Mouse (Mus musculus) frontal cortex, adult 2 months (tissue): ENCODE data around the gene Nfic. TPM values are rescaled to one million over a fixed set of nuclear protein-coding genes. Genes with fewer than 3 reads are reported as not detected.
A peak's percentile ranks its signal among the peaks of the same experiment; 100 is the strongest.

Experiments
- DNase-seq, 2 experiments: peaks; one replicate each; pipeline ENCODE4 v3.0.0; 2022; ENCODE audit warnings: low spot score in 1 of 2; ENCODE audit errors: extremely low spot score in 1 of 2
- polyA plus RNA-seq: library from polyadenylated mRNA; depleted of rRNA; stranded (reverse); fragments of >200 nt; gene quantifications from 2 replicates; pipeline ENCODE4 v1.2.3, GENCODE M21; 2012

Nfic gene
- polyA plus RNA-seq, 1 experiment: 39.6 TPM

DNA sequence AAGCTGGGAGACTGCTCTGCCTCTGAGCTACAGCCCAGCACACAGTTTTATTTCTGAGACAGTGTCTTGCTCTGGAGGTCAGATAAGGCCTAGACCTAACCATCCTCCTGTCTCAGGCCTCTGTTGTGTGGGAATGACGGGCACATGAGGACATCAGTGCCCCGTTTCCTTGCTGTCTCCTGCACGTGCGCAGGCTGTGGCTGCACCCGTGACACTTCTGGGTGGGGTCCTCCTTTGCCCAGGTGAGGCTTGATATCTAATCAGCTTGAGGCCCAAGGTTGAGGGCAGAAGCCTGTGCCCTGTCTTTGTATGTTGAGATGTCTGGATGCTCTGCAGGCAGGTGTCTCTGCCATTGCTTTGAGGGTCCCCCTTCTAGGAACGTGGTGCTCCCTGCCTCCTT, 63.2 kb downstream of the Nfic start:
- DNase-seq: no peak

DNA sequence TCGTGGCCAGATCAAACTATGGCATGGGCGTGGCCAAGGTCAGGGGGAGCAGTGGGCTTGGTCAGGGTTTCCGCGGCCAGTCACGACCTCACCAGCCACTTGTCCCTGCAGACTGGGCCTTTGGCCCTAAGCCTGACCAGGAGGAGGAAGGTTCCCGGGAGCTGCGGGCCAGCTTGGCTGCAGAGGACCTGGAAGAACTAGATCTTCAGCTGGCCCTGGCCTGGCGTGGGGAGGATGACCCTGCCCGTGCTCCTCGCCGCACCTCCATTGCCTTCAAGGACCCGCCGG, 64.8 kb downstream of the Nfic start:
- no peak for DNase-seq

DNA sequence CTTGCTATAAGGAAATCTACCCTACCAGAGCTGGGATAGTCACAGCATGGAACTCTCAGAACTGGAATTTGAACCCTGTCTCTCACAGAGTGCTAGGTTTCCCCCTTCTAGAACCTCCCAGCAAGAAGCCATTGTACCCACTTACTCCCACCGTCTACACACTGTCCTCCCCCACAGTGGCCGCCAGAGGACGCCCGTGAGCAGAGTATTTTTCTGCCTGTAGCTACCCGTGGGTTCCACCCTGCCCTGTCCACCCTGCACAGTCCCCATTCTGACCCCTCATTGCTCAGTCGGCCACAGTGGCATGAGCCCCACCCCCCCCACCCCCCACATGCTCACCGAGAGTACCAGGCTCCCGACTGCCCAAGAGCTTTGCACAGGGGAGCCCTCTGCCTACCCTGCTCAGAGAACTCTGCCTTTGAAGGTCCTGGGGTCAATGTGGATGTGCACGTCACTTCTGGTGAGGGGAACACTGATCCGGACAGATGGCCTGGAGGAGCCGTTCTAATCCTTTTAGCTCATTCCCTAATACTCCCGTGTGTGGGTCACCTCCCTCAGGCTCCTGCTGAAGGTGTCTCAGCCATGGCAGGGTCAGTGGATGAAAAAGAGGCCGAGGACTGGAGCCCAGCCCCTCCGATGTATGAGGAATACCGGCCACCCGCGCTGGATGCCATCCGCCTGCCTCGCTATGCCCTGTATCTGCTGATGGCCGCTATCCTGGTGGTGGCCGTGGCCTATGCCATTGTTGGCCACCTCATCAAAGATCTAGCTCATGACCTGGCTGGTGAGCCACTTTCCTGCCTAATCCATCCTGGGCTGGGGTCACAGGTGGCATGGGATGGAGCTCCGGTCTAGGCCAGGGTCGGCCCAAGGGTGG, 65.4 kb downstream of the Nfic start:
- DNase-seq: peak in 1 of 2 experiments; percentile 83

DNA sequence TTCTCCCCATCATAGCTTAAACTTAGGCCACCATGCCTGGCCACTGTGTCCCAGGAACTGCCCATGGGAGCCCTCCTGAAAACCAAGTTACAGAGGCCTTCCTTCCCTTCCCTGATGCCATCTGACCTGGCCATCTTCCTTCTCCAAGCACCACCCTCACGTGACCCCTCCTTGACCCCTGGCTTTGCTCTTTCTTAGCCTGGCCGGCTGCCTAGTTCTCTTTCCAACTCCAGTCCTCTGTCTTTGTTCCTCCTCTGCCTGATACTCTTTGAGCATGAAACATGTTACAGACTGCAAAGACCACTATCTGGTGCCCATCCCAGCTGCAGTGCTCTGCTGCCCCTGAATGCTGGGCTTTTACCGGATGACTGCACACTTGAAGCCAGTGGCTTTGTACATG, 66.1 kb downstream of the Nfic start:
- DNase-seq: no peak

DNA sequence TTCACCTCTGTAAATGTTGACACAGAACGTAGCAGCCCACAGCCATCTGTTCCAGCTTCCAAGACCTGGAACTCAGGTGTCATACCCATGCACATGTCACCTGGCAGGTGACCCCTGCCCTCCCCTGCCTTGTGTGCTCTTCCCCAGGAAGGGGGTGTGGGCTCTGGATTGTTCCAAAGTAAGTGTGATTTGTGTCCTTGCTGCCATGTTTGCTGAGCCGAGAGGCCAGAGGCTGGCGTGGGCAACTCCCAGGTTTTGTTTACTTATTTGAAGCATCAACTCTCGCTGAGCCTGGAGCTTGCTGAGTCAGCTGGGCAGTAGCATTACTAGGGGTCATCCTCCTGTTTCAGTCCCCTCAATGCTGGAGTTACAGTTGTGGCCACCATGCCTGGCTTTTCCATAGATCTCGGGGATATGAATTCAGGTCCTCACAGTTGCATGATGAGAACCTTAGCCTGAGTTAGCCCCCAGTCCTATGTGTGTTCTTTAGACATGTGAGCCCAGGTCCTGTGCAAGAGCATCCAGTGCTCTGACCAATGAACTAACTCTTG, 66.9 kb downstream of the Nfic start, which contains the start of gene Gm48552:
Gm48552 (plus strand) TSS at position 501 of the 551 bp plus-strand sequence.
- DNase-seq: no peak

DNA sequence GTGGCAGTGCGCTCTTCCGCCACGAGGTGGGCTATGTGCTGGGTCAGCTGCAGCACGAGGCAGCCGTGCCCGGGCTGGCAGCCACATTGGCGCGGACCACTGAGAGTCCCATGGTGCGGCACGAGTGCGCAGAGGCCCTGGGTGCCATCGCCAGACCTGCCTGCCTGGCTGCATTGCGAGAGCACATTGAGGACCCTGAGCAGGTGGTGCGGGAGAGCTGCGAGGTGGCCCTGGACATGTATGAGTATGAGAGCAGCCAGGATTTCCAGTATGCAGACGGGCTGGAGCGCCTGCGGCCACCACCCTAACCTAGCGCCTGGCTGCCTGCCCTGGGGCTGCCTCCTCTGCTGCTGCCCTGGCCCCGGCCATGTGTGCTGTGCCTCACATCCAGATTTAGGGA, 67.7 kb downstream of the Nfic start:
- DNase-seq: no peak

DNA sequence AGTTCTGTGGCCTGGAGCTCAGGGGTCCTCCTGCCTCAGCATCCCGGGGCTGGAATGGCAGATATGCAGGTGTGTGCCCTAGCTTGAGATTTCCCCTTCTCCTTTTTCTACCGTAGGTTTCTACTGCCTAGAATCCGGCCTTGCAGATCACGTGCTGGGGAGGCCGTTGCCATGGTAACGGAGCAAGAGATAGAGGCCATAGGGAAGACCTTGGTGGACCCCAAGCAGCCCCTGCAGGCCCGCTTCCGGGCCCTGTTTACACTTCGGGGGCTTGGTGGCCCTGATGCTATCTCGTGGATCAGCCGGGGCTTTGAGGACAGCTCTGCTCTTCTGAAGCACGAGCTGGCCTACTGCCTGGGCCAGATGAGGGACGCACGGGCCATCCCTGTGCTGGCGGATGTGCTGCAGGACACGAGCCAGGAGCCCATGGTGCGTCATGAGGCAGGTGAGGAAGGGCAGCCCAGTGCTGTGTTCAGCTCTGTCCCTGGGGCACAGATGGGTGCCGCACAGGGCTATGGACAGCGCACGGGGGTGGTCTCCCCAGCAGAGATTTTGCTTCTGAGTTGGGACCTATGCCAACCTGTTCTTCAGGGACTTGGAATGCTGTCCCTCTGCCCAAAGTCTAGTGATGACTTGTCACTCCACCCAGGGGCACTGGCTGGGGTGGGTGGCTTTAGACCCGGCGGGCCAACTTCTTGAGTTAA, 69.7 kb downstream of the Nfic start:
- DNase-seq: no peak

DNA sequence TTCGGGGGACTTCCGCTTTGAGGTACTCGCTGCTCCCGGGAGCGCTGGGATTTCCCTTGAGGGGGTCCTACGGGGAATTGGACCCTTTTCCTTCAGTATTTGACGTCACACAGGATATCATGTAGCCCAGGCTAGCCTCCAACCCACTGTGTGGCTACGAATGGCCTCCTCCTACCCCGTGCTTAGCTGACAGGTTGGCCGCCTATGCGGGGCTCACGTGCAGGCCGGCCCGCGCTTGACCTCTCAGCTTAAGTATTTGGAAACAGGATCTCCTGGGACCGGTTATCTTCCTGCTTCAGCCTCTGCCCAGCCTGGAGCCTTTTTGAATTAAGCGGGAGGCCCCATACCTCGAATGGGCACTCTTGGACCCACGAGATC, 70.8 kb downstream of the Nfic start:
- no peak for DNase-seq

DNA sequence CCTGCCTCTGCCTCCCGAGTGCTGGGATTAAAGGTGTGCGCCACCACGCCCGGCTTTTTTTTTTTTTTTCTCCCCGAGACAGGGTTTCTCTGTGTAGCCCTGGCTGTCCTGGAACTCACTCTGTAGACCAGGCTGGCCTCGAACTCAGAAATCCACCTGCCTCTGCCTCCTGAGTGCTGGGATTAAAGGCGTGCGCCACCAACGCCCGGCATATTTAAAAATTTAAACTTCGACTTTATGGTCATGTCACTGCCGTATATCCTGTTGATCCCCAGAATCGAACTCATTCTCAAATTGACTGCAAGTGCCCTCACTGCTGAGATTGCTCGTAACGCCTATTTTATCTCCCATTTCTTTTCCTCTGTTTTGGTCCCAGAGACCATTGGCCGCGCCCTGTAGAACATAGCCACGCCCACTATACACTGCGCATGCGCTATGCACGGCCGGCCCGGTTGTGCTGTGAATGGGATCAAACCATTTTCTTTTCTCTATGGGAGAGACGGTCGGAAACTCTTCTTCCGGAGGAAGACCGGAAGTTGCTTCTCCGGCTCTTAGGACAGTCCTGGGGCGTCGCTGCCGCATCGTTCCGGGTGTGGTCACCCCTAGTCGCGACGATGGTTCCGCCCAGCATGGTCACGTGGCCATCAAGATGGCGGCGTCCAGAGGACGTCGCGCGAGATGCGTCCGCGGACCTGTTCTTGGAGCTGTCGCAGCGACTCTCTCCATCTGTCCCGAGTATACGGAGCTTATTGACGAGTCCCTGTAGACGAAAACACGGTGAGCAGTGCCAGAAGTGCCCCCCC, 71.4 kb downstream of the Nfic start, which contains the start of the genes Dohh and Gm48551:
Dohh (plus strand) TSS at position 627 of the 803 bp plus-strand sequence.
Gm48551 (plus strand) TSS at position 665 of the 803 bp plus-strand sequence.
- DNase-seq: peak; percentile 97 to 100

DNA sequence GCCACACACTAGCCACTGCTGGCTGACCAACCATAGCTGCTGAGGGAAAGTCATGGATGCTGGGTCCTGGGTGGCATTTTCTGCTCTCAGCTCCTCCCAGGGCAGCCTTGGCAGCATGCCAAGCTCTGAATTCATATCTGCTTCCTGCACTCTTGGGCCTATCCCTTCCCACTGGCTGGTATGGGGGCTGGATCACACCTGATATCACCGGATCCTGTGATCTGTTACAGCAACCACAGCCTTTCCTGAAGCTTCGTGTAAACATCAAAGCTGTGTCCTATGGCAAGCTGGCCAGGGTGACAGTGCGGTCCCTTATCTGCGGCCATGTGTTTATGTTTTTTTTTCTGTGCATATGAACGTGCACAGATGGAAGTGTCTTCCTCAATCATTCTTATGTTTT, 73.4 kb downstream of the Nfic start:
- DNase-seq: no peak

DNA sequence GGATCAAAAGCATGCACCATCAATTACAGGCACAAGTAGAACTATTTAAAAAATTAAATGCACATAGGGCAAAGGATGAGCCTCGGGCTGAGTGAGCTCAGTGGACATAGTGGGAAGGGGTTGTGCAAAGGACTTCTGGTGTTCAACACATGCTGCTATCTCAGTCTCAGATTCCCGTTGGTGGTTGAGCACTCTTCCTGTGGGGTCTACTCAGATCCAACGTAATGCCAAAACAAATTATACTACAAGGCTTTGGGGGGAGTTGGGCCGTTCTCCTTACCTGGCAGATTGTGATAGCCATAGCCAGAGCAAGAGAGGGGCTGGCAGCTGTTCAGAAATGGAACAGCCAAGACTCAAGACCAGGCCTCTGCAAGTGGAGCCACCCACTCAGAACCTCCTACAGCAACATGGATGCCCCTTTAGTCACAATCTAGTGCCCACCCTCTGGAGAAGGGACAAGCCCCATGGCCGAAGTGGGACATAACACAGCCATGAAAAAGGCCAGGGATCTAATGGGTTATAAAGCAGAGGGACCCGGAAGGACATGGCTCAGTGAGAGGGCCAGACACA, 75.5 kb downstream of the Nfic start:
- no peak for DNase-seq

DNA sequence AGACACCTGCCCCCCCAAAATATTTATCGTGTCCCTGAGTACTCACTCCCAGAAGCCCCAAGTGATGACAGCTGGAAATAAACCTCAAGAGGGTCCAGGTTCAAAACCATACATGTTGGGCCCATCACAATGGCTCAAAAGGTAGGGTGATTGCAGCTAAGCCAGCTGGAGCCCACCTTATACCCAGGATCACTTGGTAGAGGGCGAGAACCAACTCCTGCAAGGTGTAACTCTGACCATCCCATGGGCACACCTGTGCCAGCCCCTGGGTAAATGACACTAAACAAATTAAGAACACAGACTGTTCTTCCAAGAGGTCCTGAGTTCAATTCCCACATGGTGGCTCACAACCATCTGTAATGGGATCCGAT, 76.3 kb downstream of the Nfic start:
- no peak for DNase-seq

DNA sequence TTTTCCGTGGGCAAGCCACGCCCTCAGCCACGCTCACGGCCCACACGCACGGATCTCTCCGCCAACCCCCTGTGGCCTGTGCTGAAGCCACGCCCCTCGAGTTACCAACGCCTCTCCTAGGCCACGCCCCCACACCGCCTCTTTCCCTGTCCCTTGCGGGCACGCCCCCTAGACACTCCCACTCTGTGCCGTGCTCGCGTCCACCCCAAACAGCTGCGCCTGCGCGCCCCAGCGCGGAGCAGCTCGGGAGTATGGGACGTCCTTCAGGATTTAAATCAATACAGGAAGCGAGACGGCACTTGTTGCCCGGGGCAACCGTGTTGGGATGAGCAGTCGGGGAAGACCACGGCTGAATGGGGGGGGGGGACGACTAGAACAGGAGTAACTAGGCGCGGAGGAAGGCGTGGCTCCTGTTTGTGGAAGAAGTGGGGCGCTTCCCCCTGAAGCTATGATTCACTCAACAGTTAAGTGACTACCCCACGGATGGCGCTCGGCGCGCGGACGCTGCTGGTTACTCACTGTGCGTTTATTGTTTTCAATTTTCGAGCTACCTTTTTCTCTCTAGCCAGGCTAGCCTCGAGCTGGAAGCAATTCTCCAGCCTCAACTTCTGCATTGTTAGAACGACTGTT, 76.8 kb downstream of the Nfic start:
- DNase-seq: peak; percentile 100

DNA sequence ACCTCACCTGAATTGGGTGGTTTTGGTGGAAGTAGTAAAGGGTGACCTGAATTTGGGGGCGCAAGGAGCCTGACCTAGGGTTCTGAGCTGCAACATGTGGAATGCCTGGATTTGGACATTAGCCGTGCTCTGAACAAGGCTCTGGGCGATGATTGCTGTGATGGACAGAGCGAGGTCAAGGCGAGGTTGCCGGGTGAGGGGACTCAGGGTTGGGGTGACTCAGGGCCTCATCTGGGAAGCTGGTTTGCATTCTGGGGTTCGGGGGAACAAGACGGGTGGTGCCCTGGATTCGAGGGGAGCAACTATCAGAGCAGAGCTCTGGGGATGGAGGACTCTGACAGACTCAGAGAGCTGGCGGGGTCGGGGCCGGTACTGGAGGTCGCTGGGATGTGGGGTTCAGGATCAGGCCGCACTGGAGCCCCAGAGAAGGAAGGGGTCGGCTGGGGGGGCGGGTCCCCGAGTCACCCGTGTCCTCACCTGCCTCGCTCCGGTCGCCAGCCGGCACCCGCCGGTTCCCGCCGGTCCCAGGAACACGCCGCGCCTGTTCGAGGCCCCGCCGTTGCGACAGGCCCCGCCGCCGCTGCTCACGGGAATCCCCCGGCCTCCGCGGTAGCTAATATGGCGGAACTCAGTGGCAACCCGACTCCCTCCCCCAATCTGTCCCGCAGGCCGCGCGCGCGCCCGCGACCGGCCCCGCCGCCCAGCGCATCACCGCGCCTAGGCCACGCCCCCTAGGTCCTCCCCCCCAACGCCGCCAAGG, 77.5 kb downstream of the Nfic start, which contains the start of gene Fzr1:
Fzr1 (minus strand) TSS at position 724 of the 760 bp plus-strand sequence.
- no peak for DNase-seq

DNA sequence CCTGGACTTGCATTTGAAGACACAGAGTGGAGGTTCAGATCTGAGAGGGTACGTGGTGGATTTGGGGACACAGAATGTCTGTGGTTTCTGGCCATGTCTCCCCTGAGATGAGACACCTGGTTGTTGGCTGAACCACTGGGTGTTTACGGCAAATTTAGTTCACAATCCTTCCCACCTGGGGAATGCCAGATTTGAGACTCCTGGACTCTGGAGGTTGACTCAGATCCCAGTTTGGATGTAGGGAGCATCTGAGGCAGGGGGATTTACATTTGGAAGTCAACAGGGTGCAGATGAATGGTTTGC, 78.1 kb downstream of the Nfic start:
- no peak for DNase-seq

DNA sequence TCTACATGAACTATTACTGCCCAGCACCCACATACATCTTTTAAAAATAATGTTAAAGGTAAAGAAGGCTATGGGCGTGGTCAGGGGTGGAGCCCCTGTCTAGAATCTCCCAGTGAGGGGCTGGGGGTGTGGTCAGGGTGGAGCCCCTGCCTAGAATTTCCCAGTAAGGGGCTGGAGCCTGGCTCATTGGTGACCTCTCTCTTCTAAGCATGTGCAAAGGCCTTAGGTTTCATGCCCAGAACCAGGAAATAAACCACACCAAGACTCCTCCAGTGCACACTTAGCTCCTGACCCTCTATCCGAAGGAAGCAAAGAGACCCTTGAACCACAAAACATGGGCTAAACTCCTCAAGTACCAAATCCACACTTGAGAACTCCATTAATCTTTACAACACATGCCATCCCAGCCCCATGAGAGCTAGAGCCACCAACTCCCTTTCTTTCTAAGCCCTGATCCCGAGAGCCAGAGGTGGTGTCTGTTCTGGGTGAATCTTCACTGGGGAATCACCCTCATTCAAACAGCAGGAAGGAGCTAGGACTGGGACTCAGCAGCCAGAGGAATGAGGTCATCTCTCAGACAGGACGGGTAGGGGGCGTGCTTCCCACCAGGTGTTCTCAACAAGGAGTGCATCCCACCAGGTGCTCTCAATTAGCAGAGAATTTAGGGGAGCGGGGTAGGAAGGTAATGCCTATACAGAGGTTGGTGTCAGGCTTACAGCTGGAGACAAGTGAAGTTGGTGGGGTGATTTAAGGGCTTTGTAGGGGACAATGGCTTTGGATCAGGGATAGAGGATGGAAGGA, 78.7 kb downstream of the Nfic start:
- no peak for DNase-seq

DNA sequence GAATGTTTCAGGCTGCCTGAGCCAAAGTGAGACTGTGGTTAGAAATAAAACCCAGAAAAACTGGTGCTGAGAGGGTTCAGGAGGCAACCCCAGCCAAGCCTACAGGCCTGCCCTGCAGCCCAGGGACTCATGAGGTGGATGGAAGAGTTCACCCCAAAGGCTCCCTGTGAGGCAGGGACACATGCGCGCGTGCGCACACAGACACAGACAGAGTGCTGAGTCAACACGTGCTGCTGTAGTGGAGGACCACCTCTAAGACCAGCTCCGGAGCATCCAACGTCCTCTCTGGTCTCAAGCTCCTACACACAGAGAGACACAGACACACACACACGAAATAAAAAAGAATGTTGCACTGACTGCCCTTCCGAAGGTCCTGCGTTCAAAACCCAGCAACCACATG, 80.1 kb downstream of the Nfic start:
- DNase-seq: no peak

DNA sequence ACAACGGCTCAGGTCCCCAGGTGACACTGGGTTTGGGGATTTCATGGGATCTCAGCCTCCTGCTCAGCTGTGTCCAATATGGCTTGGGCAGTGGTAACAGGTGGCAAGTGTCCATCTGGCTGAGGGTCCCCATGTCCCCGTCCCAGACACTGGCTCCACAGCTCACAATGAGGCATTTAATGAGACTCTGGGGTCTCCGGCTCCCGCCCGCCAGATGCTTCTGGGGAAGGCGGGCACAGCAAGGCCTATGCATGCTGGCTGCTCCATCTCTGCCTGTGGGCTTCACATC, 88.3 kb downstream of the Nfic start:
- DNase-seq: no peak
